Mouse (Mus musculus) adrenal gland, adult 2 months (tissue): ENCODE measurements around the gene Astn1. TPM values are rescaled to one million over a fixed set of nuclear protein-coding genes. Genes with fewer than 3 reads are reported as not detected.

Experiments used
- DNase-seq: peaks from one replicate; pipeline ENCODE4 v3.0.0; 2021
- polyA plus RNA-seq: library from polyadenylated mRNA; depleted of rRNA; stranded (reverse); fragments of >200 nt; gene quantifications from 2 replicates; pipeline ENCODE4 v1.2.3, GENCODE M21; 2012
- total RNA-seq, 2 experiments: library from RNA; stranded (reverse); gene quantifications; 2 replicates each; pipeline ENCODE4 v1.2.3; 2021

The Astn1 gene
- total and polyA plus RNA-seq, 3 experiments, result 7.4 to 8.6 (median 8.5) TPM

GRCm38 (mm10) chr1:158617943-158618342 is 255.9 kb downstream of the Astn1 start:
- no peak for DNase-seq

GRCm38 (mm10) chr1:158632935-158633334 is 270.9 kb downstream of the Astn1 start:
- DNase-seq, result no peak

GRCm38 (mm10) chr1:158633441-158633840 is 271.4 kb downstream of the Astn1 start:
- DNase-seq, result no peak

GRCm38 (mm10) chr1:158641306-158641705 is 279.2 kb downstream of the Astn1 start:
- DNase-seq, result no peak

- DNase-seq, result no peak
Measured at GRCm38 (mm10) chr1:158642247-158642646, 280.2 kb downstream of the Astn1 start.

- no peak for DNase-seq
Measured at GRCm38 (mm10) chr1:158652799-158653198, 290.7 kb downstream of the Astn1 start.

GRCm38 (mm10) chr1:158653808-158654520 is 291.9 kb downstream of the Astn1 start:
- peak; percentile 9 for DNase-seq

- DNase-seq, result no peak
Measured at GRCm38 (mm10) chr1:158654571-158655205, 292.6 kb downstream of the Astn1 start.

GRCm38 (mm10) chr1:158656986-158657385 is 294.9 kb downstream of the Astn1 start:
- no peak for DNase-seq

- DNase-seq, result no peak
Measured at GRCm38 (mm10) chr1:158666001-158666400, 303.9 kb downstream of the Astn1 start.

- DNase-seq, result peak; percentile 60
Measured at GRCm38 (mm10) chr1:158669971-158670592, 308.0 kb downstream of the Astn1 start.

GRCm38 (mm10) chr1:158687726-158688125 is 325.7 kb downstream of the Astn1 start:
- DNase-seq, result no peak

- DNase-seq, result no peak
Measured at GRCm38 (mm10) chr1:158697423-158697822, 335.4 kb downstream of the Astn1 start.

- DNase-seq, result no peak
Measured at GRCm38 (mm10) chr1:158697859-158698569, 335.9 kb downstream of the Astn1 start.

GRCm38 (mm10) chr1:158699276-158699675 is 337.2 kb downstream of the Astn1 start:
- no peak for DNase-seq

GRCm38 (mm10) chr1:158700147-158700546 is 338.1 kb downstream of the Astn1 start:
- no peak for DNase-seq

GRCm38 (mm10) chr1:158701336-158701735 is 339.3 kb downstream of the Astn1 start:
- DNase-seq, result no peak

- peak; percentile 36 for DNase-seq
Measured at GRCm38 (mm10) chr1:158713301-158714095, 351.4 kb downstream of the Astn1 start.

GRCm38 (mm10) chr1:158732868-158733496 is 370.9 kb downstream of the Astn1 start:
- no peak for DNase-seq

- DNase-seq, result no peak
Measured at GRCm38 (mm10) chr1:158739132-158739919, 377.3 kb downstream of the Astn1 start.
